Mouse (Mus musculus): ENCODE measurements around the gene Nanos3.
A peak's percentile ranks its signal among the peaks of the same experiment; 100 is the strongest.

Nanos3 gene

DNA sequence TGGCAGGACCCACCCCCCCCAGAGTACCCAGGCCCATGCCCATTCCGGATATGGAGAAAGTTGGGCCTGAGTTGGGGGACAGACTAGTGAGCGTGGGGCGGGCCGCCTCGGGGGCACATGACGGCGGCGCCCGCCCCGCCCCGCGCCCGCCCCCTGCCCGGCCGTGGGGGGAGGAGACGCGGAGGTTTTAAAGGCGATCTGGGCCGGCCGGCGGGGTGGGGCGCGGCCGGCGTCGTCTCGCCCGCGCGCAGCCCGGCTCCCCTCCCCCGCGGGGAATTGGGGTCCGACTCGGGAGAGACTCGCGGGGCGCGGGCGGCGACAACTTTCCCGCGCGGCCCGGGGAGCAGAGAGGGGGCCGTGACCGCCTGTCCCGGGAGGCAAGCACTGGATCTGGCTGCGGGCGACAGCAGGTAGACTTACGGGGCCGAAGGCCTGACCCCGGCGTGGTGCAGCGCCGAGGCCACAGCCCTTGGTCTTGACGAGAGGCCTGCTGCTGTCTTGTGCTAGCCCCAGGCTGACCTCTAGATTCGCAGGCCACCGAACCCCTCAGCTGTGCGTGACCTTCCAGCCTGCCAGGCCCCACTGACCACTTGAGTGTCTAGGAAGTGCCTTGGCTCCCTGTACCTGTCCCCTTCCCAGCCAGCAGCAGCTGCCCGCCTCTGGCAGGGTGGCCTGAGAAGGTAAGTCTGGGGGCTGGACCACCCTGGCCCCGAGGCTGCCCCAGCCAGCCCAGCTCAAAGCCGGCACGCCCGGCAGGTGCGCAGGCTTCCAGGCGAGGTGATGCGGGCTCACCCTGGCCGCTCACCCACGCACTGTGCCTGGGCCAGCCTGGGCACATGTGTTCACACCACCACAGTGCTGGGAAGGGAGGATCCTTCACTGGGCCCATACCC, 15.9 kb upstream of the Nanos3 start:
- DNase-seq = peak; percentile 58

- no peak for DNase-seq
These were observed 15.1 kb upstream of the Nanos3 start for GRCm38 (mm10) chr8:84200126-84200555.

DNA sequence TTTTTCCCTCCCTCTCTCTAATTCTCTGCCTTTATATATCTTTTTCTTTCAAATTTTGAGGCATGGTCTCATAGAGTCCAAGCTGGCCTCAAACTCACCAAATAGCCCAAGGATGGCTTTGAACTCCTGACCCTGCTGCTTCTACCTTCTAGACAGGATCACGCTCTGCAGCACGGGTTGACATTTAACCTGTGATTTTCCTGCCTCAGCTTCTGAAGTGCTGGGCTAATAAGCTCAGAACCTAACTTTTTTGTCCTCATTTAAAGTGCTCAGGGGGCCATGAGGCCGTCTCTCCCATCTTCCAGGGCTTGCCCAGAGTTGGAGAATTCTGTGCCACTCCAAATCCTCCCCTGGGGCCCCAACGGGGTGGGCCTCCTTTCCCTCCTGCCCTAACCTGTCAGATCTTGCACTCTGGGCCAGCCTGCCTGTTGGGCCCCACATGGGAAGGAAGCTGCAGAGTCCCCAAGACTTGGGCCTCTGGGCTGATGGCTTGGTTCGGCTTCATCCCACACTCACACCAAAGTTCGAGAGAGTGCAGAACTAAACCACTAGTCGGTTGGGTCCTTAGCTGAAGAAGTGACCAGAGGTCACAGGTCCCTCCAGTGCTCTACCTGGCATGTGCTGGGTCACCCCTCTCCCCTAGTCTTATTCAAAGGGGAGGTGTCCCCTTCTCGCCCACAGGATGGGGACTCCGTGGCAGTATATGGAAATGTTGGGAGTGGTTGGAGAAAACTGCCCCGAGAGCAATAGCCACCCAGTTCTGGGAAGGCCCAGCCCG, 14.5 kb upstream of the Nanos3 start:
- no peak for DNase-seq

- no peak for DNase-seq
These were observed 13.9 kb upstream of the Nanos3 start for GRCm38 (mm10) chr8:84198871-84199270.

DNA sequence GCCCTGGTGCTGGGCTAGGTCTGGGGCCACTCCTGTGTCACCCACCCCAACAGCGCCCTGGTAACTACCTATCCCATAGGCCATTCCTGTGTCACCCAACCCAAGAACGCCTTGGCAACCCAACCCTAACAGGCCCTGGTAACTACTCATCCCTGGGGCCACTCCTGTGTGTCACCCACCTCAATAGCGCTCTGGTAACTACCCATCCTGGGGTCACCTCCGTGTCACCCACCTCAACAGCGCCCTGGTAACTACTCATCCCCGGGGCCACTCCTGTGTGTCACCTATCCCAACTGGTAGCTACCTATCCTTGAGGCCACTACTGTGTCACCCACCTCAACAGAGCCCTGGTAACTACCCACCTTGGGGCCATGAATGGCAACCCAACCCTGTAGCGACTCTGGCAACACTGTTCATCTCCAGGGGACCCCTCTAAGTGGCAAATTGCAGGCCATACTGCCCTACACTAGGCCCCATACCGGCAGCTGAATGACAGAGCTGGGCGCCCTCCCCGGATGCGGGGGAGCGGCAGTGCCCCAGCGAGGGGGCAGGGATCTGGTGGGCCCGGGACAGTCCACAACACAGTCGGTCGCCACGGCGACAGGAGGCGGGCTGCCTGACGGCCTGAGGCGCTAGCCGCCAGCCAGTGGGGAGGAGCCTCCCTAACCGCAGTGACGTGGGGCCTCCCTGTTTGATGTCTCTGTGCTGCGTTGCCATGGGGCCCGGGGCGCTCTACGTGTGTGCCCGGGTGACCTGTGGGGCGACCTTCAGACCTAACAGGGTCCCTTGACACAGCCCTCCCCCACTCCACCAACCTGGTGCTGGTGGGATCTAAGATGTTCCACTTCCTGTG, 13.1 kb upstream of the Nanos3 start:
- peak; percentile 78 for DNase-seq

- peak; percentile 79 for DNase-seq
These were observed 12.3 kb upstream of the Nanos3 start for GRCm38 (mm10) chr8:84197141-84197921.

DNA sequence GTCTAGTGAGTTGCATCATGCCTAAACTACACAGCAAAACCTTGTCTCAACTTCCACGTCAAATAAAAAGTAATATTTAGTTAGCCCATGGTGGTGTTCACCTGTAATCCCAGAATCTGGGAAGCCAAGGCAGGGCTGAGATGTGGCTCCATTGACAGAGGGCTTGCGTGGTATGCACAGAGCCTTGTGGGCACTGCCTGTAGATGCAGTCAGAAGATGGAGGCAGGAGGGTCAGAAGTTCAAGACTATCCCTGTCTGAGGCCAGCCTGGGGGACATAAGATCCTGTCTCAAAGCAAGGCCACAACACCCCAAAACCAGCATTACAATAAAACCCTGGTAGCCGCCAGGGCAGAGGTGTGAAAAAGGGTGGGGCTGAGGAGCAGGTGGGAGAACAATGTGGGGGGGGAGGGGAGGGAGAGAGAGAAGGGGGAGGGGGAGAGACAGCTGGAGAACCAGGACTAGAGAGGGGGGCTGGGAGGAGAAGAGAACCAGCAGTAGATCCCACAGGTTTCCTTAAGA, 9.3 kb upstream of the Nanos3 start:
- no peak for DNase-seq

- DNase-seq = no peak
These were observed 8.5 kb upstream of the Nanos3 start for GRCm38 (mm10) chr8:84193566-84193965.

DNA sequence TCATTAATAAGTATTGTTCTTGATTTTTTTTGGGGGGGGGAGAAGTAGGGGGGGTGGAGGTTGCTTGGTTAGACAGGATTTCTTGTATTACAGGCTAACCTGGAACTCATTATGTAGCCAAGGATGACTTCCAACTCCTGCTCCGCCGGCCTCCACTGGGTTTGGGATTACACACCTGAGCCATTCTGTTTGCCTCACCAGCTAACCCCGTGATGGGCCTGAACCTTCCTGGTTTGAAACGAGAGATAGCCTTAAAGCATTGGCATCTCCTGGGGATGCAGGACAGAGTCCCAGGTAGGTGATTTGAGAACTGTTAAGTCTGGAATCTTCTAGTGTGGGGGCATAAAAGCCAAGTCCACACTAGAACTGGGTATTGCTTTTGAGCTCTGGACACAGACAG, 8.1 kb upstream of the Nanos3 start:
- DNase-seq = no peak

DNA sequence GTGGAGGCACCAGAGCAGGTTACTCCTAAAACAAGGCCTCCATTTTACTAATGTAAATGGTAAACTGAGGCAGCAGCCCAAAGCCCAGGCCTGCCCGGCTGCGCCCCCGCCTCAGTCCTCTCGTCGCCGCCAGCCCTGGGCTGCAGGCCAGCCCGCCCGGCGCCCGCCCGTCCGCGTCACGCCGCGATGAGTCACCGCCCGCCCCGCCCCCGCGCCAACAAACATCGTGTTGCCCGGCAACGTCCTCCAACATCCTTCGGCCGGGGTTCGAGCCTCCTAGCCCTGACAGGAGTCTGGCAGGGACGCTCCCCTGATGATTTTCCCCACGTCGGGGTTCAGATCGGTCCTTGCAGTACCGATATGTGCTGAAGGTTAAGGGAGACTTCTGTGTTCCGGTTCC, 7.5 kb upstream of the Nanos3 start:
- peak; percentile 85 for DNase-seq

- DNase-seq = no peak
These were observed 7.0 kb upstream of the Nanos3 start for GRCm38 (mm10) chr8:84192023-84192422.

DNA sequence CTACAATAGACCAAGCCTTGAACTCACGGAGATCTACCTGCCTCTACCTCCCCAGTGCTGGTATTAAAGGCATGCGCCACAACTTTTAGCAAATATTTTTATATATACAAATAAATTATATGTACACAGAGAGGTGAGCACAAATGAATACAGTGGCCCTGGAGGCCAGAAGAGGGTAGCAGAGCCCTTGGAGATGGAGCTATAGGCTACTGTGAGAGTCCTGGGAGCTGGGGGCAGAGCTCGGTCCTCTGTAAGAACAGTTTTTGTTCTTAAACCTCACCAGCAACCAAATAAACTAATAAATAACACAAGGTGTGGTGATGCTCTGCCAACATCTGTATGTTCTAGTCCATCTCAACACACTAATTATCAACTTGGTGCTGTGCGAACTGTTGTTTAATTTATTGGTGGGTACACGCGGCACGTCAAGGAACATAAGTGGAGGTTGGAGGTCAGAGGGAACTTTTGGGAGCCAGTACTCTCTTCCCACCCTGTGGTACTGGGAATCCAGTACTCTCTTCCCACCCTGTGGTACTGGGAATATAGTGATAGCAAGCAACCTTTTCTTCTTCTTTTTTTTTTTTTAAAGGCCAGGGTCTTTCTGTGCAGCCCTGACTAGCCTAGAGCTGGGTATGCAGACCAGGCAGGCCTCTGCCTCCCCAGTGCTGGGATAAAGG, 5.3 kb upstream of the Nanos3 start:
- DNase-seq = no peak

GRCm38 (mm10) chr8:84189603-84190002, 4.6 kb upstream of the Nanos3 start:
- DNase-seq = no peak

GRCm38 (mm10) chr8:84188671-84189070, 3.7 kb upstream of the Nanos3 start:
- no peak for DNase-seq

DNA sequence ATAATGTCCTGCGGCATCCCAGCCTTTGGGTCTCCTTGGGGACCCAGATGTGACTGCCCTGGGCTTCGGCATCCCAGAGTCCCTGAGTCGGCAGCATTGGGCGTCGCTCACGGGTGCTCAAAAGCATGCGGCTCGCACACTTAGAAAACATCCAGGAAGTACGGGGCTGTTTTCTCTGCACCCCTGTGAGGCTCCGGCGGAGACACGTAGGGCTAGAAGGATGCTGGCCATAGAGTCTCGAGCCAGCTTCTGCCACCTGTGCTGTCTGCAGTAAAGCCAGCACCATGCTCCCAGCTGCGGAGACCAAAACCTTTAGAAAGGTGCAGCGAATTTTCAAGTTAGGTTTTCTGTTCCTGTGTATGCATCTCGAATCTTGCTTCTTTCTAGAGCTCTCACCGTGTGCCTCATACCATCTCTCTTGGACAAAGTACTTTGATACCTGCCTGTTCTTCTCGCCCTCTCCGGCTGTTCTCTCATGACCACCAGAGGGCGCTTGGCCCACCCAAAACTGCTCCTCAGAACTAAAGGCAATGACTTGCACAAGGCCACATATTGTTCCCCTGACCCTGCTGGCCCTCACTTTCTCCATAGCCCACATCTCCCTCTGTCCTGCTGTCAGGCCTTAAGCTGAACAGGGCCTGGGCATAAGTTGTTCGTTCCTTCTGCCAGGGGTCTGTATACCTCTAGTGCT, 2.2 kb upstream of the Nanos3 start:
- DNase-seq = no peak

- DNase-seq = peak; percentile 61
These were observed 1.5 kb upstream of the Nanos3 start for GRCm38 (mm10) chr8:84186547-84186946.

DNA sequence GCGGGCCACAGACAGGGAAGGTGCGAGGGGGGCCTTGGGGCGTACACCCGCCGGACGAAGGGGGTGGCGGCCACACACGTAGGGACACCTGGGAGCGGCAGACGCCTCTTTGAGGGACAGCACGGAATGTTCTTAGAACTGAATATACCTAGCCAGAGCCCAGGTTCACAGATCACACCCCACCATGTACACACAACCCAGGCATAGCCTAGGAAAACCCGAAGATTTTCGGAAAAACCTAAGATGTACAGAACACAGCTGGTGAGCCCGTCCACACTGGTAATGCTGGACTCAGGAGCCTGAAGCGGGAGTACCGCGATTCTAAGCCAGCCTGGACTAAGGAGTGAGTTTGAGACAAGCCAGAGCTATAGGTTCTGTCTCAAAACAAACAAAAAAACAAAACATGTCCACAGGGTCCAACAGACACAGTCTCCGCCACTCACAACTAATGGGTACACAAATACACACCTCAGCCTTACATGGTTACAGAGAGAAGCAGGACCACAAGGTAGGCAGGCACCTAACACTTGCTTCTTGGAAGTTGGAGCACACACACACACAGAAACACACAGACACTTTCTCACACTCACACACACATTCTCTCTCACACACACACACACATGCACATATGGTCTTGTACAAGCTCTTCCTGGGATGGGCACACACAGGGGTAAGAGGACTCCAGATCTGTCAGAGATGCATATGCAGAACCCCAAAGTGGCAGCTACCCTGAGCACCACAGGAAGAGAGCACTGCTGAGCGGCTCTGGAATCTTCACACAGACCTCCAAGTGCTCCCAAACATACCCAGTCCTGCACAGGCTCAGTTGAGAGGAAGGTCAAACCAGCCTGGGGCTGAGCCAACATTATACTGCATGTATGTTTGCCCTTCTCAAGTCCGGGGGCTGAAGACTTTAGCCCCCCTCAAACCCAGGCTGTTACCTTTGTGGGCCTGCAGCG, 653 bp downstream of the Nanos3 start:
- no peak for DNase-seq

DNA sequence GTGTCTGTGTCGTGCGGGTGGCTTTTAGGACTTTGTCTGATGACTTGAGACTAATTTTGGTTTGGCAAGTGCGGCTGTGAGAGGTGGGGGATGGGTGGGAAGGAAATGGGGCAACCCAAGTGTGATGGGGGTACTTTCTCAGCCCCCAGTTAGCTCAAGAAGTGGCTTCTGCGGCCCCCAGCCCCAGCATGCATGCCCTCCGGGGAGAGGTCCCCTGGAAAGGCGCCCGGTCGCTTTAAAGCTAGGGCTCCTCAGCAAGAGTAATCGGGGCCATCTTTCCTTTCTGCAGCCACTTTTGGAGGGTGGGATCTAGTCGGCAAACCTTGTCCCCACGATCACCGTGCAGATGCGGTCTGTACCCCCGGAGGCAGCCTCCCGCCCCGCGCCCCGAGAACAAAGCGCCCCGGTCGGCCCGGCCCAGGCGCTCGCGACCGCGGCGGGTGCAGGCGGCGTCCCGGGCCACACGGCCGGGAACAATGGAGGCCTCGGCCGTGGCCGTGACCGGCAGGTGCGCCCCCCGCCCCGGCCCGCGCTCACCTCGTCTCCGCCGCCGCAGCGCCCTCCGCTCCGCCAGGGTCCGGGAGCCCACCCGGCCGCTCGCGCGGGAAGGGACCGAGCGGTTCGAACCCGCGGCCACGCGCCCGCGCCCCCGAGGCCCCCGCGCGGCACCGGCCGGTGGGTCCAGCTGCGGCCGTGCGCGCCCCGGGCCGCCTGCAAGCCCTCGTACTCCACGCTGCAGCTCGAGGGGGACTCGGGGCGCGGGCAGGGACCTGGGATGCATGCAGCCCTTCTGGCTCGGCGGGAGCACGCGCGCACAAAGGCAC, 1.5 kb downstream of the Nanos3 start:
- peak; percentile 45 for DNase-seq

- no peak for DNase-seq
These were observed 2.2 kb downstream of the Nanos3 start for GRCm38 (mm10) chr8:84182833-84183232.

Measured in right cerebral cortex, postnatal 14 days (tissue).